Mouse (Mus musculus) CD4-positive helper T cell, adult 2 months (primary cell): ENCODE measurements around the gene Cnih1.
A peak's percentile ranks its signal among the peaks of the same experiment; 100 is the strongest.
"Not testable (repeated sequence)": the region's sequence is repeated elsewhere in the genome, so short reads cannot be mapped to it uniquely, and the experiment has no call there.

Experiments used
- DNase-seq: peaks from one replicate; pipeline ENCODE4 v3.0.0-alpha.2; 2012; ENCODE audit warnings: low read depth, missing footprints, low spot score

The Cnih1 gene

GRCm38 (mm10) chr14:46787787-46788504 lies at the start of gene Cnih1:
Gene Cnih1, minus strand, starts transcription at chr14:46788411.
- peak; percentile 91 for DNase-seq

GRCm38 (mm10) chr14:46832354-46833272 lies 44.4 kb upstream of the Cnih1 start:
- DNase-seq: no peak

DNA sequence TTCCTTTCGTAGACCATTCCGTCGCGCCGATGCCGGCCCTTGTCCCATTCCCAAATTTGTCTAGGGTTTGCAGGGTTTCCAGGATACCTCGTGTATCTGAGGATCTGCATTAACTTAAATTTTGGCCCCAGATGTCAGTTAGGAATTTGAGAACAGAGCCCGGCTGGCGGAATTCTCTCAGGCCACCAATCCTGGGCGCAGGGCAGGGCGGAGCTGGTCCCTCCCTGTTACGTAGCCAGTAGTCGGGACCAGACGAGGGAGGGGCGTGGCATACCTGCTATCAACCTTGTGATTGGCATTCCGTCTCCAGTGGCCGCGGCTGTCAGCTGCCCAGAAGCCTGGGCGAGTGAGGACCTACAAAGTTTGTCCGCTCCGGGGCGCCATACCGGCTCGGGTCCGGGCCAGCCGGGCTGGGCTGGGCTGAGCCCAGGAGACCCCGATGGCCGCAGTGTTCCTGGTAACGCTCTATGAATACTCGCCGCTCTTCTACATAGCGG lies 43.7 kb upstream of the Cnih1 start, which contains the start of gene Cgrrf1:
Gene Cgrrf1 (plus strand): TSS at position 289 of the 497 bp plus-strand sequence.
- peak; percentile 90 for DNase-seq

GRCm38 (mm10) chr14:46831295-46831694 lies 43.1 kb upstream of the Cnih1 start:
- DNase-seq: peak; percentile 50

DNA sequence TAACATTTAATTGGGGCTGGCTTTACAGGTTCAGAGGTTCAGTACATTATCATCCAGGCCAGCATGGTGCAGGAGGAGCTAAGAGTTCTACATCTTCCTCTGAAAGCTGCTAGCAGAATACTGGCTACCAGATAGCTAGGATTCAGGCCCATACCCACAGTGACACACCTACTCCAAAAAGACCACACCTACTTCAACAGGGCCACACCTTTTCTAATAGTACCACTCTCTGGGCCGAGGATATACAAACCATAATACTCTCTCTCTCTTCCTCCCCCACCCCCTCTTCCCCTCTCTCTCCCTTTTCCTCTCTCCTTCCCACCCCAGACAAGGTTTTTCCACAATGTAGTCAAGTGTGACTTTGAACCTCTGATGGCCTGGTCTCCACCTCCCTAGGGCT lies 39.2 kb upstream of the Cnih1 start:
- DNase-seq: no peak

DNA sequence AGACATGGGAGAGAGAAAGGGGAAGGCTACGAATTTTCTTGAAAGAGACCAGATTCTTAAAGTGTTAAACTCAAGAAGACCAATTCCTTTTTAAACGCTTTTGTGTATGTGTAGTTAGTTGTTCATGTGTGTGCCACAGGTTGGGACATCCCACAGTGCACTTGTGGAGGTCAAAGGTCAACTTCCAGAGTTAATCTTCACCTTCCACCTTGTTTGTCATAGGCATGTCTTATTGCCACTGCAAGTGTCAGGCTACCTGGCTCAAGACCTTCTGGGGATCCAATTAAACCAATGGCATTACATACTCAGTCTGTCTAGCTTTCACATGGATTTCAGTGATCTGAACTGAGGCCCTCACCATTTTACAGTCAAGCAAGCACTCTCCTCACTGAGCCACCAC lies 35.8 kb upstream of the Cnih1 start:
- DNase-seq: no peak

DNA sequence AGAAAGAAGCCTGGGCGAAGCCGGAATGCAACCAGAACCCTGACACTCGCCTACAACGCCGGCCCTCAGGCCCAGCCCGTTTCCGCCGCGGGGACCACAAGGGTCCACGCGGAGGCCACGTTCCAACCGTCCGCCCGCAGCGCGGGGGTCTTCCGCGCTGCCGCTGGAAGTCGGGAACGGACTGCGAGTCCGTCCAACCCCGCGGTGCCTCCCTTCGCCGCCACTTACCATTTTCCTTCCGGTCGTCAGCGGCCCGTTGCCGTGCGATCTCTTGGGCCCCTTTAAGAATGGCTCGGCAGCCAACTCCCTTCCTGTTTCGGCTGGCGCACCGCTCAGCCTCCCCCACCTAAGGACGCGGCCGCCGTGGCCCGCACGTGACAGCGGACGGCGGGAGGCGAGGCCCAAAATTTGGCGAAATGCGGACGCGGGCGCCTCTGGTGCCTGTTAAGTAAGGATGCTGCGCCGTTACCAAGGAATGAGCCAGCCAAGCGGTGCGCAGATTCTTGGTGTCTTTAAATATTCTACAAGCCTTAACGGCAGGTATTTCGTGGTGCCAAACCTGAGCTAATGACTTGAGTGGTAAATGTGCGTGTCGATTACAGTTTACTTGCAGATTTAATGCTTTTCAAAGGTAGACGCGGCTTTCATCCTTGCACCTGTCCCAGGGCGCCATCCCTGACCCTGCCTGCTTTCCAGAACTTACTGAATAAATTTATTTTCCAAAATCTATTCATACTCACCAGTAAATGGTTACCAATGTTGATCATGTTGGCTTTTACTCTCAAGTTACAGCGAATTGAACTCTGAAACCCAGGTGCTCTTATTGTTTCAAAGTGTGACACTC lies 33.9 kb upstream of the Cnih1 start, which contains the start of gene Gmfb:
Gene Gmfb (minus strand): TSS at position 370 of the 844 bp plus-strand sequence.
- peak; percentile 96 for DNase-seq

- DNase-seq: peak; percentile 62
Measured at GRCm38 (mm10) chr14:46821271-46821872, 33.2 kb upstream of the Cnih1 start.

DNA sequence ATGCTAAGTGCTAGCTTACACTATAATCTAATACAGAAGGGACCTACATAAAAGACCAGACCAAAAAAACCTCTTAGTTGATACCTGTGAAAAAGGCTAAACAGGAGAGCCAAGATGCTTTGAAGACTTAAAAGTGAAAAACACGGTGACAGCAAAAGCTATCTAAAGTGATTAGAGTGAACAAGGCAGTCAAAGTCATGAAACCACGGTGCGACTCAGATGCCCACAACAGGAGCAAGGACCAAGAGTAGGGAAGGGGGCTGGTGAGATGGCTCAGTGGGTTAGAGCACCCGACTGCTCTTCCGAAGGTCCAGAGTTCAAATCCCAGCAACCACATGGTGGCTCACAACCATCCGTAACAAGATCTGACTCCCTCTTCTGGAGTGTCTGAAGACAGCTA lies 31.8 kb upstream of the Cnih1 start:
- not testable (repeated sequence) for DNase-seq

GRCm38 (mm10) chr14:46818743-46819142 lies 30.5 kb upstream of the Cnih1 start:
- DNase-seq: peak; percentile 49

DNA sequence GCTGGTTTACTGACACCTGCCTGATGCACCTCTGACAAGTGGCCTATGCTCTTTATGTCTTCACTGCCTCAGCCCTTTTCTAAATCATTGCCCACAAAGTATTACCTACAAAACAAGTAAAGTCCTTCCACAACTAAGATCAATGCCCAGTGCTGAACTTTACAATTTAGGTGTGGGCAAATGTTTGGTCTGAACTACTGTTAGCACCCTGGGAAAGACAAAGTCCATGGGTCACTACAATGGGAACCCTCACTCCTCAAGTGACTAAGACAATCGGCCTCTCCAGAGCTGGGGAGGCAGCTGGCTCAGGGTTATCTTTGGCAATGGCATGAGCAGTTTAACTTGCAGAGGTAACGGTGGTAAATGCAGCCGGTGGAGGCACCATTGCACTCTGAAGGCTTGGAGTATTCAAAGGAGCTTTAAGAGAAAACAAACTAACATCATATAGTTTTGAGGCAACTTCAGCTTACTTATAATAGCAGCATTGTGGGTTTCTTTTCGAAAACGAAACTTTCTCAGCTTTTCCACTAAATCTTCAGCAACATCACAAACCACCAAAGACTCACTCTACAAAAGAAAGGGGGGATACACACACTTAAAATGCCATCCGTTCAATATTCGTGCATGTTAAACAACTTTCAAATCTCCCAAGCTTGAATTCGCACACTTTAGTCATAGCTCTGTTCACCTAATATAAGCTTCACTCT lies 28.9 kb upstream of the Cnih1 start:
- DNase-seq: no peak

- DNase-seq: no peak
Measured at GRCm38 (mm10) chr14:46815640-46816039, 27.4 kb upstream of the Cnih1 start.

DNA sequence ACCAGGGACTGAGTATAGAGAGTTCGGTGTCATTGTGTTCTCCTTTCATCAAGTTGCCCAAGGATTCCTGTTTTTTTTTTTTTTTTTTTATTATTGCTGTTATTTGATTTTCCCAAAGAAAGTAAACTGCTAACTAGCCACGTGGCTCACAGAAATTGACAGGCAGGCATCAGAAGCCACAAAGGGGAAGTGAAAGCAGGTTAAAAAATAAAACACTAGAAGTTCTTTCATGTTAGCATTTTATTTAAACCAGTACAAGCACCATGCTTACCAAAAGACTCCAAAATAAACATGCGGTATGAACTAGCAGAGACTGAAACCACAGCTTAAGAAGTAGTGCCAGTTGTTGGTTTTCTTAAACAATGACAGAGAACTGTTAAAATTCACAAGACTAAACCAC lies 19.7 kb upstream of the Cnih1 start:
- DNase-seq: no peak

DNA sequence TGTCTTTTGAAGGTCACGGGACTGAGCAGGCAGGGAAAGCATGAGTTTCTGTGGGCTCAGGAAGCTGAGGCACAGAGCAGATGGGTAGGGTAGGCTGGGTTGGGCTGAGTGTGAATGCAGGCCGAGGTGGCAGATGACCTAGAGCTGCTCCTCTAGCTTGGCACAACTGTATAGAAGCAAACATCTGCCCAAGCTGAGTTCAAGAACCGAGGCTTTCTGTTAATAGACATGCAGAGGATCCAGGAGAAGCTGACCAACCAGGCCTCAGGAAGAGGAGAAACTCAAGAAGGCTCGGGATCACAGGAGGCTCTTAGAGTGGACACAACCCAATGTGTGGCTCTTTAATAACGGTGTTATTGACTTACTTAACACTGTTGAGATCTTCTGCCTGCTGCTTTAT lies 18.0 kb upstream of the Cnih1 start:
- DNase-seq: no peak

DNA sequence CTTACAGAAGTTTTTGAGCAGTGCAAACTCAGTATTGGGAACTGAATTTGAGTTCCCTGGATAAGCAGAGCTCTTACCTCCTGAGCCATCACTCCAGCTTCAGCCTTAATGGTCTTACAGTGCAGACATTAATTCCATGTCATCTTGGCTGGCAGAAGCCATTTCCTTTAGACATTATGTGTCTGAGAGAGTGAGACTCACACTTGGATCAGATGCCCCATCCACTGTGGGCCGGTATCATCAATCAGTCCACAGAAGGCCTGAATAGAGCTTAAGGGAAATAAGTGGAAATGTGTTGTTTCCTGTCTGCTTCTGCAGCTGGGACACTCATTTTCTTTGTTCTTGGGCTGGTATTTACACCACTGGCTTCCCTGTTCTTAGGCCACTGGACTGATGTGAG lies 15.6 kb upstream of the Cnih1 start:
- no peak for DNase-seq

- DNase-seq: no peak
Measured at GRCm38 (mm10) chr14:46803259-46803658, 15.0 kb upstream of the Cnih1 start.

DNA sequence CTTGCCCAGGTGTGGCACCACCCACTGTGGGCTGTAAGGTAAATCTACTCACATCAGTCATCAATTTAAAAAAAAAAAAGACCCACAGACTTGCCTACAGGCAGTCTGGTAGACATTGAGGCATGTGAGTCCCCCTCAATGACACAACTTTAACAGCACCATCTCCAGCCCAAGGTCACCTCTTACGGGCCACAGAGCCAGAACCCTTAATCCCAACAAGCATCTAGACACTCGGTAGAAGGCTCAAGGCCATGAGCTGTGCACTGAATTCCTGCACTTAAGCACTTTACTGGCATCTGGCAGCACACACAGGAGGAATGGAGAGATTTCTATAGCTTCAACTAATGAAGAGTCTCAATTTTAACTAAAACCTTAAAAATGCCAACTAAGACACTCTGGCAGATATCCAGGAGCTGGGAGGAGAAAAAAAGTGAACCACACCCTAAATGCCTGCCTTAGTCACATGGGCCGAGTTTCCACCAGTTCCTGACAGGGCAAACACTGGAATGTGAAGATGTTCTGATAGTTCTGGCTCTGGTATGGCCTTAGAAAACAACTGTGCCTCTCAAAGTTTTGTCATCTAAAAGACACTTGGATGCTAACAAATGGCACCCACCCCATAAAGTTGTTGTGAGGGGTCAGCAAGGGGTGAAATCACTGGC lies 12.6 kb upstream of the Cnih1 start:
- DNase-seq: no peak

- DNase-seq: no peak
Measured at GRCm38 (mm10) chr14:46794157-46794556, 5.9 kb upstream of the Cnih1 start.

GRCm38 (mm10) chr14:46790723-46791122 lies 2.5 kb upstream of the Cnih1 start:
- no peak for DNase-seq

DNA sequence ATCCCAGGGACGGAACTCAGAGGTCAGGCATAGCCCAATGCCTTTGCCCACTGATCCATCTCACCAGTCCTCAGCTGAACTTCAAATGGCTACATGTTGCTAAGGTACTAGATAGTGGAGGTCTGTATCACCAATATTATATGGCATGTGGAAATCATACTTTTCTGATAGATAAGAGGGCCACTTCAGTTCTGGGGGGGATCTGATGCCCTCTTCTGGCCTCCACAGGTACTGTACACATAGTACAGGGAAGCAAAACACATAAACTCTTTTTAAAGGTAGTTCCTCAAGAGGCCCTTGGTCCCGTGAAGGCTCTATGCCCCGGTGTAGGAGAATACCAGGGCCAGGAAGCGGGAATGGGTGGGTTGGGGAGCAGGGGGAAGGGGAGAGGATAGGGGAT lies 2.1 kb upstream of the Cnih1 start:
- peak; percentile 43 for DNase-seq
